Mouse (Mus musculus): ENCODE results near the gene Mboat7.

The Mboat7 gene

DNA sequence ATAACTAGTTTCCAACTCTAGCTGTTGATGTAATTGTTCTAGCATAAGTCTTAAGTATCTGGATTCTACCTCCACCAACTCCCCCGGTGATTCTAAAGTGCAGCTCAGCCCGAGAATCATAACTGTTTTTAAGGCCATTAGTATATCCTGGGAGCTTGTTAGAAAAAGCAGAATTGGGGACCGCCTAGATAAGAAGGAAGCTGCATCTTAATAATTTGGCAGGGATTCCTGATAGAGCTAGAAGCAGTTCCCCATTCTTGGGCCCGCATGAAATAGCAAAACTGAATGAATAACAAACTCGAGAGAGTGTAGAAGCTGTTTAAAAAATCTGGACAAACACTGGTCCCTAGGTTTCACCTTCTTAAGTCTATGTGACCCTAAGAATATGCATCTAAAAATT, 49.9 kb downstream of the Mboat7 start:
- no peak for DNase-seq (ENCODE audit: low spot score)

DNA sequence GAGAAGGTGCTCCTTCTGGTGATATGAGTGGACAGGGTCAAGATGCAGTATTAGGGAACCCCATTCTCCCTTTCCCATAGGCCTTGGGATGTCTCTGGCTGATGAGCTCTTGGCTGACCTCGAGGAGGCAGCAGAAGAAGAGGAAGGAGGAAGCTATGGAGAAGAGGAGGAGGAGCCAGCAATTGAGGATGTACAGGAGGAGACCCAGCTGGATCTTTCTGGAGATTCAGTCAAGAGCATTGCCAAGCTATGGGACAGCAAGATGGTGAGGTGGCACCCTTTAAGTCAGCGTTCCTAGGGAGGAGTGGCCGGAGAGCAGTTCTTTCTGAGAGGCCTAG, 62.9 kb downstream of the Mboat7 start:
- no peak for DNase-seq (ENCODE audit: low spot score)

DNA sequence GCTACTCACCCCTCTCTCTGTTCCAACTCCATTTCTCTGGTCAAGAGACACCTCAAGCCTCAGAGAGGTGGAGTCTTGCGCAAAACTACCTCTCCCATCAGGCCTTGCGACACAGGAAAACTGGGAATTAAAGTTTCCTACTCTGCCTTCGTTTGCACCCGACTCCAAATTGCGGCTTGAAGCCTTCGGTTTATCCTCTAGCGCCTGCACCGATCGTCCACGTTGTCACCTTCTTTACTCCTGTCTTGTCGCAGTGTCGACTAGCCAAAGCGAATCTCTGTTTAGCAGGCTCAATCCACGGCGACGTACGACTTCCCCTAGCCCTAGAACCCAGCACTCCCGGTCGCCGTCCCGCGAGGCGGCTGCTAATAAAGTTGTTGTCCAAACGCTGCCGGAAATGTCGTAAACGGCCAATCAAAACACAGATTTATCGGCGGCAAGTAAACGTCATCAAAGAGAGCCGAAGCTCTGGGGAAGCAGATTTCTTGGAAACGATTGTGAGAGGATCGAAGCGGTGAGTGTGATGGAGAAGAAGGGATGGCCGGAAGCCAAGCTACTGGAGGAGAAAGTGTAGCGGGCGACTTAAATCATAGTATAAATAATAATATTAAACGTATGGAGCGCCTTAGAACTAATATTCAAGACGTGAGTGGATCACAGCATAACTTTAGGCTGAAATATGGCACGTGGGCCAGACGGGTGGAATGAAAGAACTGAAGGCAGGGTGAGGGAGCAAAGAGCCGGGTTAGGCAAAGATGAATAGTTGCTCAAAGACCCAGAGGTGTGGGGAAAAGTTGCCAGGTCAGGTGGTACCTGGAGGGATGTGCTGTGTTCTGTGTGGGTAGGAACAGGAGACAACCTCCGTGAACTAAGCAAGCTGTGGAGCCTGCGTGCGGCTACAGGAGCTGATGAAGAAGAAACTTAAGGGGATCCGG, 63.5 kb downstream of the Mboat7 start, which contains the start of the genes Tfpt and Prpf31:
Gene Tfpt, minus strand, starts transcription at position 387 of the 935 bp plus-strand sequence.
Gene Prpf31, plus strand, starts transcription at position 443 of the 935 bp plus-strand sequence.
- DNase-seq (ENCODE audit: low spot score), result peak; percentile 96

DNA sequence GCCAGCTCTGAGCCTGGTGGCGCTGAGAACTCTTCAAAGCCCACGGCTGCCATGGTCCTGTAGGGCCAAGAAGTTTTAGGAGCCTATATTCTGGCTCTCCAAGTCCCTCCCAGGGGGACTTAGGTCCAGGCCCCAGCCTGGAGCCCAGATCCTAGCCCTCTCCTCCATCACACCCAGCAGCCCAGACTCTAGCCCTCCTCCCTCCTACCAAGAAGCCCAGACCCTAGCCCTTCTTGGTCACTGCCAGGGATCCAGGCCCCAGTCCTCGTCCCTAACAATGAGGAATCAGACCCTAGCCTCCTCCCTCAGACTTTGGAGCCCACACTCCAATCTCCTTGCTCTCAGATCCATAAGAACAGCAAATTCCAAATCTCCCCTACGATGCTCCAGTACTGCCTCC, 64.3 kb downstream of the Mboat7 start:
- DNase-seq (ENCODE audit: low spot score), result no peak
